Mouse (Mus musculus): ENCODE data around the gene St3gal3.

The St3gal3 gene

GRCm38 (mm10) chr4:118019640-118020039 is 115.1 kb downstream of the St3gal3 start:
- no peak for DNase-seq (ENCODE audit: low spot score)

GRCm38 (mm10) chr4:118019218-118019617 is 115.5 kb downstream of the St3gal3 start:
- no peak for DNase-seq (ENCODE audit: low spot score)

- DNase-seq (ENCODE audit: low spot score), result peak; percentile 60
These were observed 117.5 kb downstream of the St3gal3 start for GRCm38 (mm10) chr4:118017021-118017805.

GRCm38 (mm10) chr4:118016323-118016911 is 118.3 kb downstream of the St3gal3 start:
- no peak for DNase-seq (ENCODE audit: low spot score)

GRCm38 (mm10) chr4:118015636-118016035 is 119.1 kb downstream of the St3gal3 start:
- peak; percentile 66 for DNase-seq (ENCODE audit: low spot score)

GRCm38 (mm10) chr4:118015126-118015525 is 119.6 kb downstream of the St3gal3 start:
- no peak for DNase-seq (ENCODE audit: low spot score)

- no peak for DNase-seq (ENCODE audit: low spot score)
These were observed 124.0 kb downstream of the St3gal3 start for GRCm38 (mm10) chr4:118010661-118011173.

GRCm38 (mm10) chr4:118008433-118009033 is 126.2 kb downstream of the St3gal3 start:
- no peak for DNase-seq (ENCODE audit: low spot score)

- no peak for DNase-seq (ENCODE audit: low spot score)
These were observed 133.4 kb downstream of the St3gal3 start for GRCm38 (mm10) chr4:118001355-118001754.

GRCm38 (mm10) chr4:118000605-118001208 is 134.0 kb downstream of the St3gal3 start:
- peak; percentile 55 for DNase-seq (ENCODE audit: low spot score)

GRCm38 (mm10) chr4:117999951-118000350 is 134.8 kb downstream of the St3gal3 start:
- no peak for DNase-seq (ENCODE audit: low spot score)

GRCm38 (mm10) chr4:117997381-117998269 is 137.1 kb downstream of the St3gal3 start:
- peak; percentile 59 for DNase-seq (ENCODE audit: low spot score)

- DNase-seq (ENCODE audit: low spot score), result no peak
These were observed 138.0 kb downstream of the St3gal3 start for GRCm38 (mm10) chr4:117996701-117997100.

- no peak for DNase-seq (ENCODE audit: low spot score)
These were observed 139.3 kb downstream of the St3gal3 start for GRCm38 (mm10) chr4:117995461-117995860.

- DNase-seq (ENCODE audit: low spot score), result no peak
These were observed 141.3 kb downstream of the St3gal3 start for GRCm38 (mm10) chr4:117993421-117993820.

- no peak for DNase-seq (ENCODE audit: low spot score)
These were observed 141.8 kb downstream of the St3gal3 start for GRCm38 (mm10) chr4:117992872-117993271.

- DNase-seq (ENCODE audit: low spot score), result no peak
These were observed 142.7 kb downstream of the St3gal3 start for GRCm38 (mm10) chr4:117992036-117992435.

- no peak for DNase-seq (ENCODE audit: low spot score)
These were observed 143.6 kb downstream of the St3gal3 start for GRCm38 (mm10) chr4:117991055-117991627.

- no peak for DNase-seq (ENCODE audit: low spot score)
These were observed 144.1 kb downstream of the St3gal3 start for GRCm38 (mm10) chr4:117990571-117990970.

- no peak for DNase-seq (ENCODE audit: low spot score)
These were observed 144.9 kb downstream of the St3gal3 start for GRCm38 (mm10) chr4:117989801-117990200.

- DNase-seq (ENCODE audit: low spot score), result no peak
These were observed 147.9 kb downstream of the St3gal3 start for GRCm38 (mm10) chr4:117986766-117987165.

All from embryo, embryonic 10 days (tissue).